Mouse (Mus musculus): ENCODE results near the gene Gm10639.
"Not testable (repeated sequence)": the region's sequence is repeated elsewhere in the genome, so short reads cannot be mapped to it uniquely, and the experiment has no call there.

Gene Gm10639

GRCm38 (mm10) chr9:78347004-78347403 lies 57.3 kb downstream of the Gm10639 start:
- no peak for DNase-seq (ENCODE audit: low spot score in 2 of 2)

DNA sequence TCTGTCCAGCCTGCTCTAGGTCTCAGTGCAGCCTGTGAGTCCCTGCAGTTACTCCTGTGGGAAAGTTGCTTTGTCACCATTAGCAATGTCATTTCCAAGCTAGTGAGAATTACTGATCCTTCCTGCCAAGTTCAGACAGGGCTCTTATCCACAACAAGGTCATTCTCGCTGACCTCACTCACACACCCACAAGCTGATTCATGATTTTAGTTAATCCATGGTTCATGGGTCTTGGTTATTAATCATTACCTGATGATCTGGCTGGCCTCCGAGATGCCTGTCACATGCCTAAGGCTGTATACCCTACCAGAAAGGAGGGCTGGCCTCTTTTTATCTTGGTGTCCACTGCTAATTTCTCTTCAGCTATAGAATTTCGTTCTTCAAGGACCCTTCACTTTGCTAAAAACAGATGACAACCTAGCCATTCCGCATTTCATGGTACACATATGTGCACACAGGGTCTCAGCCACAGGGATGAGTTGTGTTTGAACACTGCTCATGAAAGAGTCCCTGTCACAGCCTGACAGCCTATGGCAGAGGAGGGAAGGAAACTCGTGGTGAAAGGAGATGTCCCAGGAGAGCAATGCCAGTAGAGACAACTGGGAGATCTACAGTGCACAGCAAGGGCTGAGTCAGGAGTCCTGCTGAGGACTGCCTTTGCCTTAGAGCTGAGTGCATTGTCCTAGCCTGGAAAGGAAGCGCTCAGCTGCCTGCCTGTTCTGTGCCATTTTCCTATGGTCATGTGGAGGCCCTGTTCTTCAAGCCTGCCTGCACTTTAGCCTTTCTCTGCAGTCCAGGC lies 58.7 kb downstream of the Gm10639 start:
- not testable (repeated sequence) for DNase-seq (ENCODE audit: low spot score in 2 of 2)

DNA sequence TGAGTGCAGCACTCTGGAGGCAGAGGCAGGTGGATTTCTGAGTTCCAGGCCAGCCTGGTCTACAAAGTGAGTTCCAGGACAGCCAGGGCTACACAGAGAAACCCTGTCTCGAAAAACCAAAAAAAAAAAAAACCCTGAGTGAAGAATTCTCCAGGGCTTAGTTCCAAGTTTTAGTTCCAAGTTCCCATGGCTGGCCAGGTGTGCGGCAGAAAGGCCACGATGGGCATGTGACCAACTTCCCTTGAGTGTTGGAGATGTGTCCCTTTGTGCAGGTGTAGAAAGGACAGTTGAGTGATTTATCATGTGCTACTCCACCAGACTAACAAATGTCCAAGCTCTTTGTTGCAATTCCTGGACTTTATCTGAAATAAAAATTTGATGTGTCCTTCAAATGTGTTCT lies 59.4 kb downstream of the Gm10639 start:
- not testable (repeated sequence) for DNase-seq (ENCODE audit: low spot score in 2 of 2)

DNA sequence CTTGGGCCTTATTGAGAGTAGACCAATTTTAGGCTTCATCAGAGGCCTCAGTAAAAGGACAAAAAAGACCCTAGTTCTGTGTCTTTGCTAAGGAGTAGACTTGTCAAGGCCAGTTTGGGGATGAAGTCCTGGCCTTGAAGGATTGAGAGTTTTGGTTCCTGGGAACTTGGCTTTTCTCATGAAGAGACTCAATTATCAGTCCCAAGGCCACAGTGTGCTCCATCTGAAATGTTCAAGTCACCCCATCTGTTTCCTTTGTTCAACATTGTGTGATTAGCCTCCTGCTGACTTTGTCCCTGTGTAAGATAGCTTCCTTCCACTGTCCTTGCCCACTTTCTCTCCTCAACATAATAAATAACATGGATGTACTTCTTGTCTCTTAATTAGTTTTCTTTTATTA lies 60.3 kb downstream of the Gm10639 start:
- not testable (repeated sequence) for DNase-seq (ENCODE audit: low spot score in 2 of 2)

GRCm38 (mm10) chr9:78351504-78352220 lies 61.9 kb downstream of the Gm10639 start:
- no peak for DNase-seq (ENCODE audit: low spot score in 2 of 2)
